Mouse (Mus musculus) telencephalon, adult 2 months (tissue): ENCODE measurements around the gene Wwp2.

ENCODE experiments used
- DNase-seq: peaks from one replicate; pipeline ENCODE4 v3.0.0-alpha.2; 2011; ENCODE audit warnings: low read depth, low spot score

Wwp2 gene

GRCm38 (mm10) chr8:107560820-107561536, 124.8 kb downstream of the Wwp2 start:
- no peak for DNase-seq

GRCm38 (mm10) chr8:107562164-107562563, 126.0 kb downstream of the Wwp2 start:
- DNase-seq, result no peak

- DNase-seq, result no peak
These were observed 134.9 kb downstream of the Wwp2 start for GRCm38 (mm10) chr8:107571046-107571445.

GRCm38 (mm10) chr8:107571486-107572135, 135.4 kb downstream of the Wwp2 start:
- no peak for DNase-seq

- no peak for DNase-seq
These were observed 136.3 kb downstream of the Wwp2 start for GRCm38 (mm10) chr8:107572497-107572896.

- no peak for DNase-seq
These were observed 138.6 kb downstream of the Wwp2 start for GRCm38 (mm10) chr8:107574771-107575170.

- DNase-seq, result peak; percentile 71
These were observed 140.5 kb downstream of the Wwp2 start for GRCm38 (mm10) chr8:107576702-107577101.

GRCm38 (mm10) chr8:107577640-107578039, 141.5 kb downstream of the Wwp2 start:
- DNase-seq, result no peak

- DNase-seq, result no peak
These were observed 142.0 kb downstream of the Wwp2 start for GRCm38 (mm10) chr8:107578132-107578531.

- no peak for DNase-seq
These were observed 142.4 kb downstream of the Wwp2 start for GRCm38 (mm10) chr8:107578541-107578940.

GRCm38 (mm10) chr8:107580879-107581278, 144.7 kb downstream of the Wwp2 start:
- no peak for DNase-seq

GRCm38 (mm10) chr8:107581536-107581935, 145.4 kb downstream of the Wwp2 start:
- no peak for DNase-seq

- no peak for DNase-seq
These were observed 146.0 kb downstream of the Wwp2 start for GRCm38 (mm10) chr8:107582136-107582535.

- DNase-seq, result no peak
These were observed 151.3 kb downstream of the Wwp2 start for GRCm38 (mm10) chr8:107587429-107587994.

- DNase-seq, result peak; percentile 90
These were observed 152.0 kb downstream of the Wwp2 start, which contains the start of gene Psmd7 for GRCm38 (mm10) chr8:107587995-107588780. Psmd7 (minus strand) TSS chr8:107588464.

- DNase-seq, result no peak
These were observed 158.0 kb downstream of the Wwp2 start for GRCm38 (mm10) chr8:107593967-107594729.

GRCm38 (mm10) chr8:107594817-107595216, 158.7 kb downstream of the Wwp2 start:
- no peak for DNase-seq

- DNase-seq, result no peak
These were observed 161.6 kb downstream of the Wwp2 start for GRCm38 (mm10) chr8:107597731-107598130.

- no peak for DNase-seq
These were observed 163.5 kb downstream of the Wwp2 start for GRCm38 (mm10) chr8:107599691-107600090.

GRCm38 (mm10) chr8:107603026-107603425, 166.9 kb downstream of the Wwp2 start:
- no peak for DNase-seq
